Mouse (Mus musculus) hindbrain, embryonic 16.5 days (tissue): ENCODE measurements at regions not wholly inside any gene's neighbourhood (a gene's known extent, or its start where the extent isn't known, plus 50 kb on each side); places are given as distances from the start of the nearest gene placed in this dataset.

Experiments used
- ATAC-seq: fragments of 200-750 bp; cut with Nextera tagmentation; 2 replicates; pipeline ENCODE4 v1.8.0; 2017; ENCODE audit warnings: moderate TSS enrichment, moderate library complexity
- H3K27ac ChIP-seq: fragments of 300-500 bp; sonication (generic); 2 replicates; pipeline ENCODE4 v1.5.1; 2014; ENCODE audit warnings: low read depth, mild to moderate bottlenecking, control low read depth, low read length, moderate library complexity
- H3K27me3 ChIP-seq: fragments of 300-500 bp; sonication (generic); replicated peaks from 2 replicates; pipeline ENCODE4 v1.6.1; 2014; ENCODE audit warnings: low read length; ENCODE audit not compliant: control insufficient read depth, insufficient read depth
- H3K36me3 ChIP-seq: fragments of 300-500 bp; sonication (generic); 2 replicates; pipeline ENCODE4 v1.6.1; 2014; ENCODE audit warnings: mild to moderate bottlenecking, low read length, moderate library complexity, mixed read lengths; ENCODE audit not compliant: control insufficient read depth, insufficient read depth
- H3K4me1 ChIP-seq: fragments of 300-500 bp; sonication (generic); 2 replicates; pipeline ENCODE4 v1.6.1; 2014; ENCODE audit warnings: low read depth, low read length; ENCODE audit not compliant: control insufficient read depth, insufficient read depth
- H3K4me2 ChIP-seq: fragments of 300-500 bp; sonication (generic); 2 replicates; pipeline ENCODE4 v1.6.1; 2014; ENCODE audit warnings: mild to moderate bottlenecking, low read length, control low read depth, moderate library complexity
- H3K4me3 ChIP-seq: fragments of 300-500 bp; sonication (generic); 2 replicates; pipeline ENCODE4 v1.5.1; 2014; ENCODE audit warnings: mild to moderate bottlenecking, low read length, control low read depth, moderate library complexity
- H3K9ac ChIP-seq: fragments of 300-500 bp; sonication (generic); 2 replicates; pipeline ENCODE4 v1.6.1; 2014; ENCODE audit warnings: low read depth, mild to moderate bottlenecking, control low read depth, low read length, moderate library complexity
- H3K9me3 ChIP-seq: fragments of 300-500 bp; sonication (generic); 2 replicates; pipeline ENCODE4 v1.6.1; 2014; ENCODE audit warnings: mild to moderate bottlenecking, low read length, moderate library complexity; ENCODE audit not compliant: control insufficient read depth
- WGBS: fragments of 180-500 bp; shearing (Covaris S2); extraction: QIAGEN DNeasy Blood & Tissue Kit; methylation state at CpG from one replicate; pipeline ENCODE4 v1.1.7; 2014; 5-methylcytosine and 5-hydroxymethylcytosine counted together

DNA sequence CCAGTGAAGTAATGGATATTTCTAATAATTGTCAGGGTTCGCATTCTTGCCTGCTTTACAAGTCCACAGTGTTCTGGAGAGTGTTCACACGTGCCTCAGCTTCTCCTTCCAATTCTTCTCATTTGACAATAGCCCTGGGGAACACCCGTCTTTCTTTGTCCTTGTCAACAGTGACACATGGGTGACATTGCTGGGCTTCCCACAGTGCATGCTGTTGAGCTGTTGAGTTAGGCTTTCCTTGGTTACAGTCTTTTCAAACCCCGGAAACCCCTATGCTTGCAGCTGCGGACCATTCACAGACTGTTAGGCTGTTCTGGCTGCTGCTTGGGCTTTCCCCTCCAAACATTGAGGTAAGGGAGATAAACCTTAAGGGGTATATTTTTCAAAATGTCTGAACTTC lies 450.0 kb downstream of the Fgf9 start:
- no peak overlapping the region for H3K9ac ChIP-seq
- H3K27ac ChIP-seq, result no peak overlapping the region
- no peaks in the 10 kb centered on the region for H3K9me3 ChIP-seq
- no peak overlapping the region for H3K4me3 ChIP-seq
- no peak overlapping the region for H3K4me2 ChIP-seq
- no peaks in the 10 kb centered on the region for H3K36me3 ChIP-seq
- no peaks in the 10 kb centered on the region for H3K4me1 ChIP-seq
- ATAC-seq, result no peak
- WGBS, result 45% methylated on average over 5 of the region's 5 CpGs
- H3K27me3 ChIP-seq, result no peaks in the 10 kb centered on the region

DNA sequence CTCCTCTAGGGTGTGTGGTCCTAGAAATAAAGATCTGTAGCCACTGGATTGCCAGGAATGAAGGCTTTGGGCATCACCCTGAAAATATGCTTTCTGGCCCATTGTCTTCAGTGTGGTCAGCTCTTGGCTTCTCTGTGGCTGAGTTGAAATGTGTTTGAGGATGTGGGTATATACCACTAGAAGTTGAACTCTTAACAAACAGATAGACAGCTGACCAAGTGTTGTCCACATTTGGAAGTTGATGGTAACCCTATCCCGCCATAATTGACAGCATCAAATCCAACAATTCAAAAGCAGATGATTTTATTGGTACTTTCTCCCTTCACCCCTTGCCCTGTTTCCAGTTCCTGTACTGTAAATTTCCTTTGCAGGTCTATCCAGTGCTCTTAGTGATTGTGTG lies 448.7 kb downstream of the Fgf9 start:
- Histone ChIP-seq H3K9me3 (no peaks in the 10 kb centered on the region), H3K9ac (no peak overlapping the region), H3K4me2 (no peak overlapping the region), H3K27me3 (no peaks in the 10 kb centered on the region), H3K27ac (no peak overlapping the region), H3K4me1 (no peaks in the 10 kb centered on the region), H3K36me3 (no peaks in the 10 kb centered on the region), H3K4me3 (no peak overlapping the region)
- ATAC-seq, result no peak
- WGBS, result 92% methylated on average over 1 of the region's 1 CpGs

DNA sequence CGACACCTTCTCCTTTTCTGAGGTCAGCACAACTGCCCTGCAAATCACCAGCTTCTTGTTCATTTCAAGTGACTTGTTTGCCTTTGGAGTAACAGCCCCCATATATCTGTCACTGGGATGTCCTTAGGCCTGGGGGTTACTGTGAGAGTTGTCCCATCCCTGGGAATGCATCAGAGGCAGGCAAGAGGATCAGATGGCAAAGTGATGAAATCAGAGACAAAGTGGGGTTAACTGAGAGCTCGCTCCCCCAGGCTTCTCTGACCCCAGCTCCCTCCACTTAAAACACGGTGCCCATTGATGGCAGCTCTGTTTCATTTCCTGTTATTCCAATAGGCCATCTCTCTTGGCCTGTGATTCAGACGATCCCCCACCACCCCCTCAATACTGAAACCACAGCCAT lies 446.2 kb downstream of the Fgf9 start:
- no peak for ATAC-seq
- Histone ChIP-seq H3K4me3 (no peak overlapping the region), H3K9ac (no peak overlapping the region), H3K27ac (no peak overlapping the region), H3K27me3 (no peaks in the 10 kb centered on the region), H3K4me1 (no peaks in the 10 kb centered on the region), H3K36me3 (no peaks in the 10 kb centered on the region), H3K4me2 (no peak overlapping the region), H3K9me3 (no peaks in the 10 kb centered on the region)
- WGBS, result 61% methylated on average over 4 of the region's 4 CpGs

DNA sequence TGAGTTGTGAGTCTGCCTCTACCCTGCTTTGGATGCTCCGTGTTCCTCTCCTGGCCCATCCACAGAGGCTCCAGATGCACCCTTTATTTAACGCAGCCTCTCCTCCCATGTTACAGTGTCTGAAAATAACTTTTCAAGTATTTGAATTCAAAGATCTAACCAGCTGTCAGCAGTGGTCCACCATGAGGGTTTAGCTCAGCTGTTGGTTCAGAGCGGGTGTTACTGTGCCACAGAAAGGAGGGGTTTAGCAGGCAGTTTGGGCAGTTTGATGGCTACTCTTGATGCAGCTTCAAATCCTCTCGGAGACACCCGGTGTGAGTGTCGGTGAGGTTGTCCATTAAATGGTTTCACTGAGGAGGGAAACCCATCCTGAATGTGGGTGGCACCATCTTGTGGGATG lies 441.8 kb downstream of the Fgf9 start:
- 94% methylated on average over 6 of the region's 6 CpGs for WGBS
- no peaks in the 10 kb centered on the region for H3K9me3 ChIP-seq
- no peaks in the 10 kb centered on the region for H3K27me3 ChIP-seq
- no peak overlapping the region for H3K27ac ChIP-seq
- H3K4me2 ChIP-seq, result no peak overlapping the region
- H3K36me3 ChIP-seq, result no peaks in the 10 kb centered on the region
- no peak overlapping the region for H3K9ac ChIP-seq
- no peak for ATAC-seq
- no peaks in the 10 kb centered on the region for H3K4me1 ChIP-seq
- no peak overlapping the region for H3K4me3 ChIP-seq

DNA sequence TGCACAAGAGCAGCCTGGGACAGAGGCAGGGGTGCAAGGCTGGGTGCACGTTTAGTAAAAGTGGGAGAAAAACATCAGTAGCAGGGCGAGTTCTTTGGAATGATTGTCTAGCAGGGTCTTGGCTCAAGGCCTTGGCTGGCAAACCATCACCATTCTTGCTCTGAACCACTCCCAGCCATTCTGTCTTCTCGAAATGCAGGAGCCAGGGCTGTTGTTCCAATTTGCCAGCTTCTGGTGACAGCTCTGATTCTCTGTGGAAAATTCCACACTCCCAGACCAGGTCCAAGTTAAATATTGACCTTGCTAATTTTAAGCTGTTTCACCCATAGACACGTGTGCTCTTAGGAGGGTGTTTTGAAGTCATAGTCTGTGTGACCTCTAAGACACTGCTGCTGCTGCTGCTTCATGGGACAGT lies 441.2 kb downstream of the Fgf9 start:
- no peak for ATAC-seq
- Histone ChIP-seq H3K36me3 (no peaks in the 10 kb centered on the region), H3K27me3 (no peaks in the 10 kb centered on the region), H3K4me2 (no peak overlapping the region), H3K9ac (no peak overlapping the region), H3K4me3 (no peak overlapping the region), H3K4me1 (no peaks in the 10 kb centered on the region), H3K9me3 (no peaks in the 10 kb centered on the region), H3K27ac (no peak overlapping the region)
- 65% methylated on average over 4 of the region's 4 CpGs for WGBS

DNA sequence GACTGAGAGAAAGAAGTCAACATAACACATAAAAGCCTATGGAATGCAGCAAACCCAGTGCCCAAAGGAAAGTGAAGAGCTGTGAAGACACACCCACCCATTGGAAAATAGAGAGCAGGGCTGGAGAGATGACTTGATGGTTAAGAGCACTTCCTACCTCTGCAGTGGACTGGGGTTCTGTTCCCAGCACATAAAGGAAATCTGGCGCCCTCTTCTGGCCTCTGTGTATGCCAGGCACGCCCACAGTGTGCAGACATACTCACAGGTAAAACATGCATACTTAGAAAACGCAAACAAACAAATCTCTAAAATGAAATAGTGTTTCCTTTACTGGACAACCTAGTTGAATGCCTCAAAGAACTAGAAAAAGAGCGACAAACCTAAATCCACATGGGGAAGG lies 440.4 kb downstream of the Fgf9 start:
- Histone ChIP-seq H3K36me3 (no peaks in the 10 kb centered on the region), H3K9ac (no peak overlapping the region), H3K4me3 (no peak overlapping the region), H3K4me1 (no peaks in the 10 kb centered on the region), H3K27me3 (no peaks in the 10 kb centered on the region), H3K27ac (no peak overlapping the region), H3K9me3 (no peaks in the 10 kb centered on the region), H3K4me2 (no peak overlapping the region)
- no peak for ATAC-seq
- 75% methylated on average over 4 of the region's 4 CpGs for WGBS

DNA sequence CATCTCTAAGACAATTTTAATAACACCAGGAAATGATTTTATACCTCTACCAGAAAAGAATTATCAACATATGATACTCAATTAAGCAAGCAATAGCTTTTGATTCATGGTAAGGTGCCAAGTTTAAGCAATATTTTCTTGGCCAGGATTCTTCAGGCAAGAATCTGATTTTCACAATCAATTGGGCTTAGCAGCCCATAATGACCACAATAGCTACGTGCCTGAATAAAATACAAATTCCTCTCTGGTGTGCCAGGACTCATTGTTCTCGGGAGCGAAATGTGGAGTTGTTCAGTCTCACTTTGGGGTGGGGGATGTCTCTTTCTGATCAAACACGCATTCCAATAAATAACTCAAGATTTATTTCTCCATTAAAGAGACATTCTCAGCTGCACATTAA lies 438.8 kb downstream of the Fgf9 start:
- H3K36me3 ChIP-seq, result no peaks in the 10 kb centered on the region
- H3K4me1 ChIP-seq, result no peaks in the 10 kb centered on the region
- H3K4me2 ChIP-seq, result no peak overlapping the region
- 31% methylated on average over 4 of the region's 4 CpGs for WGBS
- H3K9me3 ChIP-seq, result no peaks in the 10 kb centered on the region
- no peak overlapping the region for H3K4me3 ChIP-seq
- ATAC-seq, result no peak
- no peak overlapping the region for H3K9ac ChIP-seq
- H3K27me3 ChIP-seq, result no peaks in the 10 kb centered on the region
- no peak overlapping the region for H3K27ac ChIP-seq

DNA sequence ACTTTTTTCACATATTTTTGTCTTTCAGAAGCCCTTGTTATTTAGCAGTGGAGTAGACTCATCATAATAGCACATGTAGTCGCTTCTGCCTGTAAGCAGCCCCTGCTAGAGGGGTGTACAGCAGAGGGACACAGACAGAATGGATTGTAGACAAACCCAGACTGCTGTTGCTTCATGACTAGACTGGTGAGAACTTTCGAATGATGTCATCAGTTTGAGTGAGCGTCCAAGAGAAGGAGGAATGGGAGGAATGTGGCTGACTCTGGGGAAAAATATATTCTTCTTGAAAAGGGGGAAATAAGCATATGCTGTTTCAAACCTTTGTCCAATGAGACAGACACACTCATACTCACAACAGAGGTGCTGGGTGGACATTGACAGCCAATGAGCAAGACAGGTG lies 436.1 kb downstream of the Fgf9 start:
- Histone ChIP-seq H3K27ac (no peak overlapping the region), H3K36me3 (no peaks in the 10 kb centered on the region), H3K4me3 (no peak overlapping the region), H3K4me2 (no peak overlapping the region), H3K9ac (no peak overlapping the region), H3K4me1 (no peaks in the 10 kb centered on the region), H3K27me3 (no peaks in the 10 kb centered on the region), H3K9me3 (no peaks in the 10 kb centered on the region)
- ATAC-seq, result no peak
- 83% methylated on average over 3 of the region's 3 CpGs for WGBS

DNA sequence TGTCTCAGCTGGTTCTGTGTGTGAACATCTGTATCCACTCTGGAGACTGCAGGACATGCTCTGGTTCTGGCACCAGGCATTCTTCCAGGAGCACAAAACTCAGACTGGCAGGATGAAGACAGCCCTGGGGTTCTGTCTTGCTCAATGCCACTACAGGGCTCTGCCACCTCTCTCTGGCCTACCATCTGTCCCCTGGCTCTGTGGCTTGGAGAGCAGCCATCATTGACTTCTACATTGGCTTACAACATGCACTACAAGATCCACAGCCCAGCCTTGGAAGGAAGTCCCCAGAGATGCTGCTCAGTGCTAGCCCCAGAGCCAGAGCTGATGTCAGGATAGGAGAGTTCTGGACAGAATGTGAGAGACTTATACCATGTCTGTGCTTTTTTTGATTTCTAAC lies 435.5 kb downstream of the Fgf9 start:
- Histone ChIP-seq H3K4me1 (no peaks in the 10 kb centered on the region), H3K27me3 (no peaks in the 10 kb centered on the region), H3K4me3 (no peak overlapping the region), H3K4me2 (no peak overlapping the region), H3K36me3 (no peaks in the 10 kb centered on the region), H3K9ac (no peak overlapping the region), H3K27ac (no peak overlapping the region), H3K9me3 (no peaks in the 10 kb centered on the region)
- ATAC-seq, result no peak

DNA sequence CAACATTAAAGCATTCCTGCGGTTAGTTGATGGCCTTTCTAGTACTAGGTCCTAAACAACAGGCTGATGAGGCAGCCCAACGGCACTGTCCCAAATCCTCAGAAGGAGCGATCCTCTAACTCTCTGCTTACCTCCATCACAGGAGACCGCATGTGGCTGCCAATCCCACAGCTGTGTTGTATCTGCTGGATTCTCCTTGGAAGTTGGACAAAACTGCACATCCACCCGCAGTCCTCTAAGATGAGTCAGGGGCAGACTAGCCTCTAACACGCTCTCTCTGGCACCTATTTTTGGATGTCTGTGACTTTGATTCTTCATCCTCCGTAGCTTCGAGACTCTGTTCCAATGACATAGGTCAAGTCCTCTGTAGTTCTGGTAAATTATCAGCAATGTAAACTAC lies 432.5 kb downstream of the Fgf9 start:
- Histone ChIP-seq H3K27ac (no peak overlapping the region), H3K4me1 (peaks cover 2% of the 10 kb centered on the region; the same call in 1 of the 2 replicates), H3K27me3 (no peaks in the 10 kb centered on the region), H3K4me2 (no peak overlapping the region), H3K4me3 (no peak overlapping the region), H3K36me3 (no peaks in the 10 kb centered on the region), H3K9me3 (no peaks in the 10 kb centered on the region), H3K9ac (no peak overlapping the region)
- 94% methylated on average over 8 of the region's 8 CpGs for WGBS
- ATAC-seq, result no peak
